Mouse (Mus musculus) lung, adult 2 months (tissue): ENCODE data around the gene Pxn. TPM values are rescaled to one million over a fixed set of nuclear protein-coding genes. Genes with fewer than 3 reads are reported as not detected.
A peak's percentile ranks its signal among the peaks of the same experiment; 100 is the strongest.

Source experiments
- DNase-seq: peaks from one replicate; pipeline ENCODE4 v3.0.0; 2022
- H3K4me1 ChIP-seq: fragments of 200-500 bp; 2 replicates; pipeline ENCODE4 v1.6.1; 2011; ENCODE audit warnings: low read length; ENCODE audit not compliant: control insufficient read depth, insufficient read depth
- H3K4me3 ChIP-seq: fragments of 200-500 bp; replicated peaks from 2 replicates; pipeline ENCODE3; 2011; ENCODE audit warnings: low read depth, mild to moderate bottlenecking, control low read depth, low read length; ENCODE audit errors: extremely low read depth
- CTCF ChIP-seq: fragments of 200-500 bp; IDR thresholded peaks from 2 replicates; pipeline ENCODE4 v1.5.1; 2011; ENCODE audit warnings: mild to moderate bottlenecking, low read length, control low read depth; ENCODE audit not compliant: insufficient read depth
- POLR2A ChIP-seq: fragments of 200-500 bp; IDR thresholded peaks from 2 replicates; pipeline ENCODE4 v1.6.1; 2011; ENCODE audit warnings: low read depth, mild to moderate bottlenecking, control low read depth, low read length, borderline replicate concordance; ENCODE audit errors: extremely low read depth
- WGBS: fragments of 180-500 bp; shearing (Covaris S2); methylation state at CpG from one replicate; pipeline ENCODE4 v1.1.7; 2018; 5-methylcytosine and 5-hydroxymethylcytosine counted together
- polyA plus RNA-seq: library from polyadenylated mRNA; depleted of rRNA; stranded (reverse); fragments of >200 nt; gene quantifications from 2 replicates; pipeline ENCODE4 v1.2.3, GENCODE M21; 2012

Gene Pxn
- polyA plus RNA-seq, 1 experiment: 214 TPM

DNA sequence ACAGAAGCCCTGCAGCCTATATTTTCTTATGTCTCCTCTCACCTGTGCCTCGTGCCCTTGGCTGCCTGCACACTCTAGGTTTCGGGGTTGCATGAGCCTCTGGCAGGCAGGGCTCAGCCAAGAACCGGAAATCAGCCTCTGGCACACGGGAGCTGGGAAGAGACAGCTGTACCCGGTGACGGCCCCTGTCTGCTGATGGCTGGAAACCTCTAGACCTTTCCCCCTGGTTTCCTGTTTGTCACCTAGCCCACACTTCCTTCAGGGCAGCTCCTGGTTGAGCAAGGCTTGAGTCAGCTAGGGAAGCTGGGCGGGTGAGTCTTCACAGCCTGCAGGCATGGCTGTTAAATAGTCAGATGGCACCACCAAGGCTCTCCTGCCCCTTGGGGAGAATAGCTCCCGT, 28.4 kb downstream of the Pxn start:
- DNase-seq: no peak
- TF ChIP-seq POLR2A: no peak
- no peak for TF ChIP-seq CTCF
- Histone ChIP-seq H3K4me3 (no peak overlapping the region), H3K4me1 (peaks cover 63% of the 10 kb centered on the region)
- WGBS: 4% methylated on average over 8 of the region's 8 CpGs

DNA sequence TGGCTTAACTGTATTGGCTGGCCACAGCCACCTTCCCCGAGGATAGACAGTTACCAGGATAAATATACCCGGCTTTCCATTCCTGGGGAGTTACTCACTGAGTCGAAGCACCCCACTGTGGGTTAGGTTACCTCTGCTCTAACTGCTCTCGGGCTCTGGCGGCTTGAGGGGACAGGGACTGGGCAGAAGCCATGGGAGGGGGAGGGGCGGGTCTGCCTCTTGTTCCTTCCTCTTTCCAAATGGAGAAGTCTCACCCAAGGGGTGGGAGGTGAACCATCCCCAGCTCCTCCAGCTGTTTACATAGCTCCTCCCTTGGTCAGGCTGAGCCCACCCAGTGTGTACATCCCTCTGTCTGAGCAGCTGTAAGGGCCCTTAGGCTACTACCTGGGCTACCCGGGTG, 29.2 kb downstream of the Pxn start:
- TF ChIP-seq CTCF (no peak), POLR2A (no peak)
- 24% methylated on average over 7 of the region's 7 CpGs for WGBS
- no peak for DNase-seq
- no peak overlapping the region for H3K4me3 ChIP-seq
- peaks cover 58% of the 10 kb centered on the region for H3K4me1 ChIP-seq

DNA sequence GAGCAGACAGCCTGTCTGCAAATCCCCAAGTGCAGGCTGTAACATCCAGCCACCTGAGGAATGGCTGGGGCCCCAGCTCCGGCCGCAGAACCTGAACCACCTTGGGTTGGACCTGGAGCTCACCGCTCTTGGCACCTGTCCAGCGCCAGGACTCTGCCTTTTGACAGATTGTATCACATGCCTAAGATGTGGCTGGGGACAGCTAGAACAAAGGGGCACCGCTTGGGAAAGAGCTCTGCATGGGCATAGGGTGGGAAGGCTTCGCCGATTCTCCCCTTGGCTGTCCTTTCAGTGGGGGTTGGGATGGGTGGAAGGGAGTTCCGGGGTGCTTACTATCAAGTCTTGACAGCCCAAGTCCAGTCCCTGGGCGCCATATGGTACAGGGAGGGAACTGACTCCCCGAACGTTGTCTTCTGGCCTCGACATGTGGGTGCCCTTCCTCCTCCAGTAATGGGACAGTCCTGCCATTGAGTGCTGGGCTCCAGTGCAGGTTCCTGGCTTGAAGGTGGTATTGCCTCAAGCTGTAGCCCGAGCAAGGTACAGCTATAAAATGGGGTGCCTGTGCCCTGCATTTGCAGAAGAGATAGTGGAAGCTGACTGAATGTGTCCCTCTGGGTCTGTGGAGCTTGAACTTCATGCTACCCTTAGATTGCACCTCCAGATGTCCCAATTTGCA, 31.7 kb downstream of the Pxn start:
- WGBS: 46% methylated on average over 13 of the region's 13 CpGs

DNA sequence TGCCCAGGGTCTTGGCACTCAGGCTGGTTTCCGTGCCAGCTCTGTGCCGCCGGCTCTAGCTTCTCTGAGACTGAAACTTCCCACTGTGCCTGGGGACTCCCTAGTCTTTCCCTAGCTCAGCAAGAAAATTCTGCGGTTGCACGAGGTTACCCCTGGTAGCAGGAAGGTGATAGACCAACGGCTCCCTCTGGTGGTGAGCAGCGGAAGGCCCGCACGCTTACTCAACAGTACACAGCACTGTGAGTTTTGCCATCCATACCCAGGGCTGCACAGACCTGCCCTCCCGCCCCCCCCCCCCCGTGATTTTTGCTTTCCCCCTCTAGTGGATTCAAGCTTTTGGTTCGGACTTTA, 32.2 kb downstream of the Pxn start:
- peak; percentile 14; the same call in 1 of the 2 replicates for TF ChIP-seq POLR2A
- TF ChIP-seq CTCF: peak; percentile 98
- under 1% methylated on average over 12 of the region's 12 CpGs for WGBS
- H3K4me1 ChIP-seq: peaks cover 54% of the 10 kb centered on the region
- no peak overlapping the region for H3K4me3 ChIP-seq
- DNase-seq: peak; percentile 93

More for the DNA sequence above, 31.7 kb downstream of the Pxn start:
- TF ChIP-seq POLR2A: no peak
- no peak for TF ChIP-seq CTCF
- no peak overlapping the region for H3K4me3 ChIP-seq
- peaks cover 50% of the 10 kb centered on the region for H3K4me1 ChIP-seq
- DNase-seq: no peak

DNA sequence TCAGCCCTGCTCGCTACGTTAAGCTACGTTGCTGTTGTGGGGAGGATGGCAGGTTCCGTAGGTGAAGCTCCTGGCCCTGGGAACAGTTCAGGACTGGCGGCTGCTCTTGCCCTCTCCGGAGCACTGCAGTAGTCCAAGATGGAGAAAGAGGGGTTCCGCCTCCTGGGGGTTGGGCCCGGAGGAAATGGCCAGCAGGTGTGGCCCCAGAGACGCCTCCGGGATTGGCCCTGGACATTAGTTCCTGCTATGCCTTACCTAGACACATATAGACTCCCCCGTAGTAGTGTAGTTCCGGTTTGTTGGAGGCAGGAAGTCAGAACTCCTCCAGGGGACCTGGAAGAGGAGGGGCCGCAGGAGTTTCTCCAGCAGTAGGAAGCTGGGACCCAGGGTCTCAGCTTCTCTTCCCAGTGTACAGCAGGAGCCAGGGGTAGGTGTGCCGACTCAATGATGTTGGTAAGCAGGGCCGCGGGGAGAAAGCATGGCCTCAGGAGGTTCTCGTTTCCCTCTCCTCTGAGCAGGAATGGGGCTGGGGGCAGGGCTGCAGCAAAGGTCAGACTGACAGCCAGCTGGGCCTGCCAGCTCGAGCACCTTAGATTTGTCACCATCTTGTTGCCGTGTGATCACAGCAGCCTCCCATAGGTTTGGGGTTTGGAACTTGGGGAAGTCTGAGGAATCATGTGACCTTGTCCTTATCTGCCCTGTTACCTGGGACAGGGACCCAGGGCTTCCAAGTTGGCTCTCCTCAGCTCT, 36.3 kb downstream of the Pxn start:
- DNase-seq: peak; percentile 57
- TF ChIP-seq CTCF (no peak), POLR2A (peak; percentile 24; the same call in 1 of the 2 replicates)
- WGBS: 22% methylated on average over 19 of the region's 19 CpGs
- H3K4me1 ChIP-seq: peaks cover 35% of the 10 kb centered on the region
- peak overlapping the region; percentile 57 for H3K4me3 ChIP-seq

DNA sequence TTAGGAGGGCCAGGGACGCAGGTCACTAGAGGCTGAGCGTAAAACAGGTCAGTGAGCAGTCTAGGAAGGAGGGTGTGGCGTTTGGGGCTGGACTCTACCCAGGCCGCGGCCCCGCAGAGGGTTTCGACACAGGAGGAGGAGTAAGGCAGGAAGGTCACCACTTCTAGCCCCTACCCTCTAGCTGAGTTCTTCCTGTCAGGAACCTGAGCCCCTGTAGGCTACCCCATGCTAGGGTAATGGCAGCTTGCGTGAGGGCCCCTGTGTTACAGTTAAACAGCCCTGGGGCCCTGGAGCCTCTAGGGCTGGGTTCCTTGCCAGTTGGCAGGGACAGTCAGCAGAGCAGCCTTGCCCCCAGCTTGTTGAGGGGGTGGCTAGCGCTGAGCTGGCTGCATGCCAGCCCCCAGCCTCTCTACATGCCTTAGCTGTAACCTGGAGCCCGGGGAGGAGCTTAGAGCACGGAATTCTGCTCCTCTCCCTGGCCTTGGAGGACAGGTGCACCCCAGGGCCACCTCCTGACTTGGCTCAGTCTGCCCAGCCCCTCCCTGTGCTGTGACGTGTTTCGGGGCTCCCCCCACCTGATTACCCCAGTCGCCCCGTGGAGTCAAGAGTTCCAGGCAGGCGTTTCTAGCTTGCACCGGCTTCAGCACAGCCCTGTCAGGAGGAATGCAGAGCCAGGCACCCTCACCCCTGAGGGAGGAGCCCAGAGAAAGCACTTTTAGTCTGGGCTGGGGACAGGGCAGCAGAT, 37.2 kb downstream of the Pxn start:
- TF ChIP-seq POLR2A (peak; percentile 25; the same call in 1 of the 2 replicates), CTCF (no peak)
- DNase-seq: peak; percentile 82
- peak overlapping the region; percentile 57 for H3K4me3 ChIP-seq
- 21% methylated on average over 17 of the region's 17 CpGs for WGBS
- peaks cover 28% of the 10 kb centered on the region for H3K4me1 ChIP-seq

DNA sequence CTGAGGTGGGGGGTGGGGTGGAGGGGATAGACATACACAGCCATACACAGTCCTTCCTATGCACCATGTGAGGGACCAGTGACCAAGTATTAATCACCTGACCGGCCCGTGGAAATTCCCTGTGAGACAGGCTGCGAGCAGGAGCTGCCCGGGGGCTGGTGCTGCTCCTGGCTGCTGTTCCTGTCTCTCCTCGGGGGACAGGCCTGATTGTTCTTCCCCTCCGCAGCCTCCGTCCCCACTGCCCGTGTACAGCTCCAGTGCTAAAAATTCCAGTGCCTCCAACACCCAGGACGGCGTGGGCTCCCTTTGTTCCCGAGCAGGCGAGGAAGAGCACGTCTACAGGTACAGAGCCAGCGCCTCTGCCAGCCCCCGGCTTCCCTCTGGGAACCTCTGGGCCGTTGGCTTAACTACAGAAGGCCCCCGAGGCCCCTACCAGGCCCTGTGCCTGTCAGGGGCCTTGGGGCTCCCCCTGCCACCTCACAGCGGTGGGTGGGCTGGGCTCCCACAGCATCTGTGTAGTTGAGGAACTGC, 38.2 kb downstream of the Pxn start:
- 48% methylated on average over 18 of the region's 18 CpGs for WGBS
- H3K4me1 ChIP-seq: peaks cover 20% of the 10 kb centered on the region
- H3K4me3 ChIP-seq: peak overlapping the region; percentile 57
- TF ChIP-seq POLR2A (no peak), CTCF (no peak)
- no peak for DNase-seq

DNA sequence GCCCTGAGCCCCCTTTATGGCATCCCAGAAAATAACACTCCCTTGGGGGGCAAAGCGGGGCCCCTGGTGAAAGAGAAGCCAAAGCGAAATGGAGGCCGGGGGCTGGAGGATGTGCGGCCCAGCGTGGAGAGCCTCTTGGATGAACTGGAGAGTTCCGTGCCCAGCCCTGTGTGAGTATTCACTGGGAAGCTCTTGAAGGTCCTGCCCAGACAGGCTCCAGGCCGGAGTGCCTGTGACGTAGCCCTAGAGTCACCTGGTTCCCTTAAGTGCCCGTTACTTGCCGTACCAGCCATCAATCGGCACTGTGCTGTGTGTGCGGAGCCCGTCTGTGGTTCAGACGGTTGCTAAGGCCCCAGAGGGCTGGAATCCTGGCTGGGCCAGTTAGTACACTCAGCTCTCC, 39.2 kb downstream of the Pxn start:
- Histone ChIP-seq H3K4me3 (peak overlapping the region; percentile 57), H3K4me1 (peaks cover 18% of the 10 kb centered on the region)
- whole genome bisulfite sequencing: 79% methylated on average over 14 of the region's 14 CpGs
- TF ChIP-seq CTCF (no peak), POLR2A (peak; percentile 31; the same call in 1 of the 2 replicates)
- peak; percentile 81 for DNase-seq

DNA sequence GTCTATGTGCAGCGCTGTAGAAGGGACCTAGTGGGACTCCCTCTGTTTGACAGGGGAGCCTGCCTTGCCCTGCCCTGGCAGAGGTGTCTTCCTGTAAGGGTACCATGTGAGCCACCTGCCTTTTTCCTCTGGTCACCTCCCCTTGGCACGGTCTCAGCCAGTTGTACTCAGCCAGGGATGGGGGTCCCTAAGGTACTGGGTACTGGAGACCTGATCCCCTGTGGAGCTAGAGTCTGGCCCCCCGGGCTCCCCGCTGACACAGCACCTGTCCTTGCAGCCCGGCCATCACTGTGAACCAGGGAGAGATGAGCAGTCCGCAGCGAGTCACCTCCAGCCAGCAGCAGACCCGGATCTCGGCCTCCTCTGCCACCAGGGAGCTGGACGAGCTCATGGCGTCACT, 40.1 kb downstream of the Pxn start:
- TF ChIP-seq CTCF (no peak), POLR2A (no peak)
- 81% methylated on average over 11 of the region's 11 CpGs for WGBS
- DNase-seq: no peak
- Histone ChIP-seq H3K4me1 (peaks cover 18% of the 10 kb centered on the region), H3K4me3 (no peak overlapping the region)
